Mouse (Mus musculus): ENCODE measurements around the gene Cotl1.

GRCm38 (mm10) chr8:119861706-119862389 lies 21.5 kb upstream of the Cotl1 start, which contains the start of gene Klhl36:
- no peak for TF ChIP-seq CTCF (IDR thresholded peaks at IDR 0.05; ENCODE audit: control insufficient read depth, insufficient read depth, insufficient read length)
- no peak for TF ChIP-seq CEBPB (IDR thresholded peaks at IDR 0.05; ENCODE audit: low read depth)
- no peak for TF ChIP-seq FOSL1 (IDR thresholded peaks at IDR 0.05; ENCODE audit: insufficient read depth, low read length, poor library complexity, severe bottlenecking)
- no peak for TF ChIP-seq MYOD1 (IDR thresholded peaks at IDR 0.05; ENCODE audit: control insufficient read depth, insufficient read length, low read depth)
- no peak for TF ChIP-seq MAX (IDR thresholded peaks at IDR 0.05)
- TF ChIP-seq USF1 (IDR thresholded peaks at IDR 0.05; ENCODE audit: low read depth), result no peak
- no peak for TF ChIP-seq MYOG (IDR thresholded peaks at IDR 0.05; ENCODE audit: control insufficient read depth, extremely low read depth, insufficient read length)
